Mouse (Mus musculus): ENCODE results near the gene Mrps27. TPM values are rescaled to one million over a fixed set of nuclear protein-coding genes. Genes with fewer than 3 reads are reported as not detected.

Gene Mrps27
- total RNA-seq, 2 experiments from 2014 or later: 20.1 to 30.7 TPM

Other genes starting within 250 kb of the Mrps27 start
- 0.17 and 0.57 TPM in 2 replicates for gene Zfp366, start 160.0 kb upstream of the Mrps27 start, total RNA-seq (2015)
- 0.10 and 0.29 TPM in 2 replicates for gene Zfp366, start 160.0 kb upstream of the Mrps27 start, total RNA-seq (2017)
- gene Ptcd2, start 81 bp upstream of the Mrps27 start, total RNA-seq (2015): 43.6 and 48.4 TPM in 2 replicates
- 64.4 and 73.5 TPM in 2 replicates for gene Ptcd2, start 81 bp upstream of the Mrps27 start, total RNA-seq (2017)
- 0.02 and 0.94 TPM in 2 replicates for gene Map1b, start 171.8 kb downstream of the Mrps27 start, total RNA-seq (2015)
- gene Map1b, start 171.8 kb downstream of the Mrps27 start, total RNA-seq (2017): 0.04 and 0.10 TPM in 2 replicates